Mouse (Mus musculus) heart, adult 2 months (tissue): ENCODE data around the gene Map2k6. TPM values are rescaled to one million over a fixed set of nuclear protein-coding genes. Genes with fewer than 3 reads are reported as not detected.

Experiments used
- DNase-seq, 2 experiments: peaks; one replicate each; pipeline ENCODE4 v3.0.0; 2021
- H3K27ac ChIP-seq: fragments of 200-600 bp; 2 replicates; pipeline ENCODE4 v1.8.1; 2022
- H3K27me3 ChIP-seq: fragments of 200-500 bp; 2 replicates; pipeline ENCODE4 v1.6.1; 2012; ENCODE audit warnings: mild to moderate bottlenecking, low read length, inconsistent platforms, mixed read lengths; ENCODE audit not compliant: control insufficient read depth, insufficient read depth
- H3K36me3 ChIP-seq: fragments of 200-500 bp; 2 replicates; pipeline ENCODE4 v1.6.1; 2012; ENCODE audit warnings: low read length, inconsistent platforms; ENCODE audit not compliant: control insufficient read depth, insufficient read depth
- H3K4me1 ChIP-seq: fragments of 200-500 bp; 2 replicates; pipeline ENCODE4 v1.6.1; 2011; ENCODE audit warnings: low read length; ENCODE audit not compliant: control insufficient read depth, insufficient read depth
- H3K4me3 ChIP-seq: fragments of 200-600 bp; 2 replicates; pipeline ENCODE4 v1.8.1; 2022
- H3K79me2 ChIP-seq: fragments of 200-500 bp; replicated peaks from 2 replicates; pipeline ENCODE4 v1.6.1; 2012; ENCODE audit warnings: mild to moderate bottlenecking, inconsistent platforms, low read length, moderate library complexity, mixed read lengths; ENCODE audit not compliant: control insufficient read depth, insufficient read depth
- H3K9ac ChIP-seq: fragments of 200-500 bp; 2 replicates; pipeline ENCODE4 v1.6.1; 2012; ENCODE audit warnings: low read depth, mild to moderate bottlenecking, control low read depth, inconsistent platforms, low read length, mixed read lengths
- CTCF ChIP-seq: fragments of 200-600 bp; IDR thresholded peaks from 2 replicates; pipeline ENCODE4 v1.8.1; 2022; ENCODE audit warnings: antibody characterized with exemption, mild to moderate bottlenecking, moderate library complexity
- EP300 ChIP-seq: fragments of 200-500 bp; IDR thresholded peaks from 2 replicates; pipeline ENCODE4 v1.6.1; 2011; ENCODE audit warnings: low read depth, low read length, control low read depth; ENCODE audit not compliant: insufficient read depth
- POLR2A ChIP-seq: fragments of 200-500 bp; IDR thresholded peaks from 2 replicates; pipeline ENCODE4 v1.6.1; 2011; ENCODE audit warnings: mild to moderate bottlenecking, low read depth, low read length, control low read depth; ENCODE audit not compliant: insufficient read depth
- WGBS: fragments of 180-500 bp; shearing (Covaris S2); methylation state at CpG from one replicate; pipeline ENCODE4 v1.1.7; 2018; 5-methylcytosine and 5-hydroxymethylcytosine counted together
- intact Hi-C: fragments of 180-260 bp; cut with DNase I; formaldehyde crosslinking; loops from one replicate; pipeline ENCODE4 v1.15.1; 2025
- polyA plus RNA-seq: library from polyadenylated mRNA; depleted of rRNA; stranded (reverse); fragments of >200 nt; gene quantifications from 2 replicates; pipeline ENCODE4 v1.2.3, GENCODE M21; 2012
- total RNA-seq, 2 experiments: library from RNA; stranded (reverse); gene quantifications; 2 replicates each; pipeline ENCODE4 v1.2.3; 2021

The Map2k6 gene
- total and polyA plus RNA-seq, 3 experiments, result 3.8 to 4.1 (median 3.8) TPM

GRCm38 (mm10) chr11:110409776-110410175, 10.9 kb downstream of the Map2k6 start:
- no peak overlapping the region for H3K27ac ChIP-seq
- WGBS, result 73% methylated on average over 9 of the region's 9 CpGs
- intact Hi-C loops, result loop anchor here (5.0 kb wide), 1 partner anchor 38 kb away; no protein-coding TSS in a partner anchor
- peaks cover 3% of the 10 kb centered on the region; the same call in 1 of the 2 replicates for H3K79me2 ChIP-seq
- no peak overlapping the region for H3K4me3 ChIP-seq
- H3K36me3 ChIP-seq, result no peaks in the 10 kb centered on the region
- TF ChIP-seq CTCF (peak; percentile 54), EP300 (no peak)
- no peak for DNase-seq
- no peaks in the 10 kb centered on the region for H3K4me1 ChIP-seq
- H3K9ac ChIP-seq, result no peak overlapping the region
- no peaks in the 10 kb centered on the region for H3K27me3 ChIP-seq

DNA sequence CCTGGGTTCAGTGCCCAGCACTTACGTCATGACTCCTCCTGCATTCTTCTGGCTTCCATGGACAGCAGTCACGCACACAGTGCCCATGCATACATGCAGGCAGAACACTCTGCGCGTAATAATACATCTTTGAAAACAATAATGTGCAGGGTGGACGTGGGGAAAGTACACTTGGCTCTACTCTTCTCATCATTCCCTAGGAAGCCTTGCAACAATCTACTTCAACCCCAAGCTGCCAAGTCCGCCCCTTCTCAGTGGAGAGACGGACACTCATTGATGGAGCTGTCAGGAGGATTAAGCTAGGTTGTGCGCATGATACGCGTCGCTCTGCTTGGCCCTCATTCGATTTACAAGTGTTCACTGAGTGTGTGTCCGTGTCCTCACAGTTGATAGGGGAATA, 12.7 kb downstream of the Map2k6 start:
- TF ChIP-seq POLR2A (no peak), CTCF (no peak), EP300 (no peak)
- Histone ChIP-seq H3K9ac (no peak overlapping the region), H3K36me3 (no peaks in the 10 kb centered on the region), H3K27me3 (no peaks in the 10 kb centered on the region), H3K79me2 (peaks cover 1% of the 10 kb centered on the region; the same call in 1 of the 2 replicates), H3K4me3 (no peak overlapping the region), H3K4me1 (no peaks in the 10 kb centered on the region), H3K27ac (no peak overlapping the region)
- intact Hi-C loops, result no loop called here
- 95% methylated on average over 13 of the region's 13 CpGs for WGBS
- no peak for DNase-seq

- no peaks in the 10 kb centered on the region for H3K36me3 ChIP-seq
- no peak overlapping the region for H3K27ac ChIP-seq
- H3K9ac ChIP-seq, result no peak overlapping the region
- no peak overlapping the region for H3K4me3 ChIP-seq
- no peaks in the 10 kb centered on the region for H3K4me1 ChIP-seq
- no peak for TF ChIP-seq POLR2A
- no peak for TF ChIP-seq EP300
- no peak for TF ChIP-seq CTCF
- H3K27me3 ChIP-seq, result no peaks in the 10 kb centered on the region
- intact Hi-C loops, result no loop called here
- no peak for DNase-seq
- 77% methylated on average over 7 of the region's 7 CpGs for WGBS
- peaks cover 1% of the 10 kb centered on the region; the same call in 1 of the 2 replicates for H3K79me2 ChIP-seq
These were observed 15.3 kb downstream of the Map2k6 start for GRCm38 (mm10) chr11:110414263-110414662.

DNA sequence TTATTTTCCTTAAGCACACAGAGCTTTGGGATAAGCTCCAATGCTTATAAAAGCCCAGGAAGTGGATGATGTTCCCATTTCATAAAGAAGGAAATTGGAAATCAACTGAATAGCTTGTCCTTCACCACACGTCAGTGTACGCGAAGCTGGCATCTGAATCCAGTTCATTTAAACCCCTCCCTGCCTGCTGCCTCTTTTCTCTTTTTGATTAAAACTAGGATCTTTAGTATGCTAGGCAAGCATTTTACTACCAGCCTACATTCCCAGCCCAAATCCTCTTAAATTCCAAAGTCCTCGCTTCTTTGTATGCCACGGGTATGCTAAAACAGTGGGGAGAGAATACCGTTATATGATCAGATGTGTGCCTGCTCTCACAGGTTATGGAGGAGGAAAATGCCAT, 17.8 kb downstream of the Map2k6 start:
- Histone ChIP-seq H3K9ac (no peak overlapping the region), H3K4me1 (no peaks in the 10 kb centered on the region; the same call in 1 of the 2 replicates), H3K79me2 (peaks cover 1% of the 10 kb centered on the region; the same call in 1 of the 2 replicates), H3K27ac (no peak overlapping the region), H3K36me3 (no peaks in the 10 kb centered on the region), H3K27me3 (no peaks in the 10 kb centered on the region), H3K4me3 (no peak overlapping the region)
- no peak for DNase-seq
- intact Hi-C loops, result no loop called here
- TF ChIP-seq POLR2A (no peak), EP300 (no peak)
- 83% methylated on average over 6 of the region's 6 CpGs for WGBS

- Histone ChIP-seq H3K27me3 (no peaks in the 10 kb centered on the region), H3K9ac (no peak overlapping the region), H3K27ac (no peak overlapping the region), H3K4me3 (no peak overlapping the region), H3K36me3 (no peaks in the 10 kb centered on the region), H3K79me2 (no peaks in the 10 kb centered on the region), H3K4me1 (no peaks in the 10 kb centered on the region; the same call in 1 of the 2 replicates)
- TF ChIP-seq POLR2A (no peak), EP300 (no peak), CTCF (no peak)
- peak in 1 of 2 experiments; percentile 13 for DNase-seq
- WGBS, result 63% methylated on average over 7 of the region's 7 CpGs
- intact Hi-C loops, result no loop called here
These were observed 21.5 kb downstream of the Map2k6 start for GRCm38 (mm10) chr11:110420463-110420862.

GRCm38 (mm10) chr11:110426572-110427145, 27.7 kb downstream of the Map2k6 start:
- no peaks in the 10 kb centered on the region for H3K27me3 ChIP-seq
- no peak for TF ChIP-seq CTCF
- no peak for TF ChIP-seq EP300
- no peak for TF ChIP-seq POLR2A
- no peak overlapping the region for H3K27ac ChIP-seq
- no peak overlapping the region for H3K9ac ChIP-seq
- intact Hi-C loops, result loop anchor here (5.0 kb wide), 1 partner anchor 239 kb away; no protein-coding TSS in a partner anchor
- H3K79me2 ChIP-seq, result no peaks in the 10 kb centered on the region
- peaks cover 2% of the 10 kb centered on the region for H3K4me1 ChIP-seq
- no peaks in the 10 kb centered on the region for H3K36me3 ChIP-seq
- H3K4me3 ChIP-seq, result no peak overlapping the region
- WGBS, result 54% methylated on average over 6 of the region's 6 CpGs
- no peak for DNase-seq
